Mouse (Mus musculus) C2C12 (cell line): ENCODE data around the gene Hsf2bp. TPM values are rescaled to one million over a fixed set of nuclear protein-coding genes. Genes with fewer than 3 reads are reported as not detected.

Experiments
- H3K27me3 ChIP-seq: one replicate; pipeline ENCODE4 v1.6.1; 2011; ENCODE audit not compliant: control insufficient read depth, insufficient read depth, insufficient read length
- H3K36me3 ChIP-seq: one replicate; pipeline ENCODE4 v1.6.1; 2011; ENCODE audit not compliant: control insufficient read depth, insufficient read depth
- H3K4me3 ChIP-seq: one replicate; pipeline ENCODE4 v1.5.1; 2011; ENCODE audit warnings: mild to moderate bottlenecking, control low read depth; ENCODE audit not compliant: poor library complexity, insufficient read depth, severe bottlenecking
- H3K79me2 ChIP-seq: one replicate; pipeline ENCODE4 v1.6.1; 2011; ENCODE audit not compliant: control insufficient read depth, insufficient read depth
- H3K79me3 ChIP-seq: one replicate; pipeline ENCODE4 v1.6.1; 2011; ENCODE audit warnings: low read depth, control low read depth
- H3ac ChIP-seq: one replicate; pipeline ENCODE3; 2011; ENCODE audit warnings: low read depth; ENCODE audit not compliant: control insufficient read depth, insufficient read length
- CEBPB ChIP-seq: IDR thresholded peaks from one replicate; pipeline ENCODE4 v1.6.1; 2011; ENCODE audit warnings: low read depth, mild to moderate bottlenecking, control low read depth, moderate library complexity
- CTCF ChIP-seq: IDR thresholded peaks from one replicate; pipeline ENCODE4 v1.5.1; 2011; ENCODE audit not compliant: control insufficient read depth, insufficient read depth, insufficient read length
- FOSL1 ChIP-seq: IDR thresholded peaks from one replicate; pipeline ENCODE4 v1.8.0; 2011; ENCODE audit warnings: mild to moderate bottlenecking, low read length; ENCODE audit not compliant: poor library complexity, insufficient read depth, severe bottlenecking
- MAX ChIP-seq: IDR thresholded peaks from one replicate; pipeline ENCODE4 v1.6.1; 2011; ENCODE audit warnings: mild to moderate bottlenecking, control low read depth
- MYOD1 ChIP-seq: IDR thresholded peaks from one replicate; pipeline ENCODE4 v1.6.1; 2011; ENCODE audit warnings: low read depth; ENCODE audit not compliant: control insufficient read depth, insufficient read length
- MYOG ChIP-seq: IDR thresholded peaks from one replicate; pipeline ENCODE4 v1.6.1; 2011; ENCODE audit not compliant: control insufficient read depth, insufficient read length; ENCODE audit errors: extremely low read depth
- USF1 ChIP-seq: IDR thresholded peaks from one replicate; pipeline ENCODE4 v1.6.1; 2011; ENCODE audit warnings: low read depth, mild to moderate bottlenecking, control low read depth, moderate library complexity
- polyA plus RNA-seq: library from polyadenylated mRNA; unstranded; fragments of >200 nt; fragmentation: generic; extraction: Trizol; gene quantifications from one replicate; pipeline ENCODE4 v1.2.1, GENCODE M21; 2012; ENCODE audit warnings: missing spikeins

Hsf2bp gene
- polyA plus RNA-seq, 1 experiment, result 1.1 TPM

DNA sequence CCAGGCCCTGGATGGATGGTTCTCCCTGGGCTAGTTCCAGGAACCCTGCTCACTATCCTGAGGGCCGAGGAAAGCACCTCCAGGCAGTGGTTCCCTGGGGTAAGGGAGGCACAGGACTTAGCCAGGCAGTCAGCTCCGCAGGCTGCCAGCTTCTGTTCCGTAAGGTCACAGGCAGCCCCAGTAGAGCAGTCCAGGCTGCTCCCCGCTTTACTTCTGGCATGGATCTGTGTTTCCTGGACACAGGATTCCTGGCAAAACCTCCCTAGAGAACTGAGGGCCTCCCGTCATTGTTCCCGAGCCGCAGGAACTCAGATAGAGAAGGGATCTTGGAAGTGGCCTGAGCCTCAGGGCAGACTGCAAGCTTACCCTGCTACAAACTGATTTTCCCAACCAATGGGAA, 104.7 kb downstream of the Hsf2bp start:
- Histone ChIP-seq H3K79me3 (no peaks in the 10 kb centered on the region), H3K4me3 (no peak overlapping the region), H3K79me2 (no peaks in the 10 kb centered on the region), H3ac (no peak overlapping the region), H3K27me3 (no peaks in the 10 kb centered on the region), H3K36me3 (no peaks in the 10 kb centered on the region)
- no peak for TF ChIP-seq CEBPB
- TF ChIP-seq MYOG, result no peak
- no peak for TF ChIP-seq MYOD1
- no peak for TF ChIP-seq MAX
- no peak for TF ChIP-seq CTCF
- TF ChIP-seq USF1, result no peak
- no peak for TF ChIP-seq FOSL1

GRCm38 (mm10) chr17:31929844-31930715, 106.1 kb downstream of the Hsf2bp start:
- no peak overlapping the region for H3K4me3 ChIP-seq
- H3K79me2 ChIP-seq, result no peaks in the 10 kb centered on the region
- H3K27me3 ChIP-seq, result no peaks in the 10 kb centered on the region
- peak; percentile 40 for TF ChIP-seq MYOD1
- TF ChIP-seq MYOG, result no peak
- H3K79me3 ChIP-seq, result no peaks in the 10 kb centered on the region
- H3K36me3 ChIP-seq, result no peaks in the 10 kb centered on the region
- H3ac ChIP-seq, result no peak overlapping the region

DNA sequence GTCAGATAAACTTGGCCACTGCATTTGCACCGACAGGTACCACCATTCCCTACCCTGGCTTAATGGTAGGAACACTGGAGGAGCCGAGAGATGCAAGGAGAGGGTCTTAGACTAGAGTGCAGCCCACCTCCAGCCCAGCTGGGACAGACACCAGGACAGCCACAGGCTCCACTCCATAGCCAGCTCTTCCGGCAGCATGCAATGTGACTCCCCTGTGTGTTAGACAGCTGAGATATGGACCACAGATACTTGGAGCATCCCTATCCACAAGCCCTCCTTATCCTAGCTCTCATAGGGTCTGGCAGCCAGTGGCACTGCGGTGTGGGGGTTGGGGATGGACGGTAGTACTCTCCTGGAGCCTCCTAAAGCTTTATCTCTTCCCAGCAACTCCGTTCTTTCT, 107.1 kb downstream of the Hsf2bp start:
- TF ChIP-seq CTCF (no peak), MAX (no peak), CEBPB (no peak), FOSL1 (no peak), MYOD1 (no peak), USF1 (no peak), MYOG (no peak)
- H3K79me3 ChIP-seq, result no peaks in the 10 kb centered on the region
- H3ac ChIP-seq, result no peak overlapping the region
- H3K79me2 ChIP-seq, result no peaks in the 10 kb centered on the region
- no peak overlapping the region for H3K4me3 ChIP-seq
- H3K36me3 ChIP-seq, result no peaks in the 10 kb centered on the region
- no peaks in the 10 kb centered on the region for H3K27me3 ChIP-seq

DNA sequence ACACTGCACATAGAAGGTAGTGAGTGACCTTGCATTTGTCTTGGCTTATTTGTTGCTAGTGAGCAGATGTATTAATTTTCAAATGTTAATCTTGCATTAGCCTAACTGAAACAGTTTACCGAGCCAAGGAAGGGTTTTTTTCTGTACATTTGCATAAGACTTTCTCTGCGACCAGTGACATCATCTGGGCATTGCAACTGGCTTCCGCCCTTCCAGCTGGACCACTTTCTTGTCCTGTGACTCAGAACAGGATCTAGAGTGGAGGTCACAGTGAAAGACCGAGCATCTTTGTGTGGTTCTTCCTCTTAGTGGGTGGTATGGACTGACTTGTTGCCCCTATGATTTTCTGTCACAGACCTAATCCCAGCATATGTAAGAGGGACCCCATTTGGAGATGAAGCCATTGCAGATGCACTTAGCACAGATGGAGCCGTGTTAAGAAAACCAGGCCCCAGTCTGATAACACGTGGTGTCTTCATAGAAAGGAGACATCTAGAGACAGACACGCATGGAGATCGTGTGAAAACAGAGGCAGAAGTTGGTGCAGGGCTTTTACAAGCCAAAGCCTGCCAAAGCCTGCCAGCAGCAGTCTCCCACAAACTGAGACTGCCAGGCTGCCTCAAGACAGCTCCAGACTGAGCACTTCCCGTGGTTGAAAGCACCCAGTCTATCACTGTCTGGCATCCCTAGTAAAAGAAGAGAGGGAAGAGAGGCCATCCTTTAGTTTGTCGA, 108.1 kb downstream of the Hsf2bp start:
- TF ChIP-seq CTCF (no peak), MAX (no peak), FOSL1 (no peak), MYOD1 (no peak), MYOG (no peak)
- H3K27me3 ChIP-seq, result no peaks in the 10 kb centered on the region
- H3K4me3 ChIP-seq, result no peak overlapping the region
- H3ac ChIP-seq, result no peak overlapping the region
- no peaks in the 10 kb centered on the region for H3K79me3 ChIP-seq
- H3K79me2 ChIP-seq, result no peaks in the 10 kb centered on the region
- H3K36me3 ChIP-seq, result no peaks in the 10 kb centered on the region

GRCm38 (mm10) chr17:31924229-31924628, 111.9 kb downstream of the Hsf2bp start:
- Histone ChIP-seq H3K27me3 (no peaks in the 10 kb centered on the region), H3K36me3 (no peaks in the 10 kb centered on the region), H3ac (no peak overlapping the region), H3K79me2 (no peaks in the 10 kb centered on the region), H3K79me3 (no peaks in the 10 kb centered on the region), H3K4me3 (no peak overlapping the region)
- TF ChIP-seq FOSL1, result no peak
- no peak for TF ChIP-seq MAX
- TF ChIP-seq MYOD1, result no peak
- TF ChIP-seq USF1, result no peak
- no peak for TF ChIP-seq MYOG

GRCm38 (mm10) chr17:31923310-31923970, 112.7 kb downstream of the Hsf2bp start:
- Histone ChIP-seq H3ac (no peak overlapping the region), H3K79me3 (no peaks in the 10 kb centered on the region), H3K79me2 (no peaks in the 10 kb centered on the region), H3K27me3 (no peaks in the 10 kb centered on the region), H3K36me3 (no peaks in the 10 kb centered on the region), H3K4me3 (no peak overlapping the region)
- TF ChIP-seq CEBPB (no peak), MYOG (no peak), USF1 (no peak)
